Mouse (Mus musculus) B cell, adult 2 months (primary cell): Measurements from ENCODE around the gene Gm9639.
"Not testable (repeated sequence)": the region's sequence is repeated elsewhere in the genome, so short reads cannot be mapped to it uniquely, and the experiment has no call there.

Experiments
- DNase-seq, 2 experiments: peaks; one replicate each; pipeline ENCODE4 v3.0.0; 2022

Gene Gm9639

GRCm38 (mm10) chr10:77752312-77752711 is 42.6 kb downstream of the Gm9639 start:
- not testable (repeated sequence) for DNase-seq

DNA sequence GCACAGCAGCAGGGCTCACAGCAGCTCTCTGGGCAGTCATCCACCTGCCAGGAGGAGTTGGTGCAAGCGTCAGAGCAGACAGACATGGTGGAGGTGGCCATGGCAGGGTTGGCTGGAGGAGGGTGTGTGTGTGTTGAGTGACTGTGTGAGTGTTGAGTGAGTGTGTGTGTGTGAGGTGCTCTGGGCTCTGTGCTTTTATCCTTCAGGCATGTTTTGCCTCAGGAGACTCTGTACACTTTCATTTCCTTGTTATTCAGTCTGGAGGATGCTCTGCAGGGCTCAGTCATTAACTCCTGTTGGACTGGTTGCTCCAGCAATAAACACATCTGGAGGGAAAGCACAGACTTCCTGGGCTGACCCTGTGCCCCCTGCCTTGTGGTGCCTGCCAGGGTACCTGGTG is 43.6 kb downstream of the Gm9639 start, which contains the start of gene Gm9736:
Gene Gm9736 (minus strand): TSS at position 101 of the 400 bp plus-strand sequence.
- not testable (repeated sequence) for DNase-seq

GRCm38 (mm10) chr10:77750686-77751085 is 44.2 kb downstream of the Gm9639 start:
- not testable (repeated sequence) for DNase-seq
